In genomic region chr8:105531774-105532173, GRCm38 (mm10) we compare ENCODE assay signal across 9 mouse cellular contexts. TPM values are rescaled to one million over a fixed set of nuclear protein-coding genes. Genes with fewer than 3 reads are reported as not detected.
DNase-seq lines count a peak whose midpoint lies in the region; ATAC-seq and TF ChIP-seq lines count a peak whose summit lies in the region.
"Had no signal": no experiment of that assay in that cellular context is flagged by ENCODE, and none has a peak within 500 bp of the region (broad histone marks: within the 10 kb centered on the region; RNA-seq: fewer than 3 reads in every experiment).

No protein-coding gene starts in this region.

- DNase-seq in kidney, adult 2 months: peak; percentile 71
- no peak for DNase-seq in kidney, adult 11 months
- peak; percentile 71 for DNase-seq in c-Kit-positive CD71-positive TER-119-positive erythroid progenitor cells, embryonic 14.5 days (ENCODE audit: low spot score)
- peak; percentile 50 for DNase-seq in limb, embryonic 10.5 days (ENCODE audit: low spot score)
- DNase-seq in spleen, adult 12 weeks (ENCODE audit: low spot score): peak; percentile 58

- TF ChIP-seq CTCF in kidney, adult 2 months (conservative IDR thresholded peaks at IDR 0.05; ENCODE audit: insufficient read depth, insufficient read length, low read depth, low read length): peak; percentile 65
- peak; percentile 50 for TF ChIP-seq CTCF in E14TG2a.4 (conservative IDR thresholded peaks at IDR 0.05; ENCODE audit: low read length)

- peaks cover 10% of the 10 kb centered on the region for H3K4me1 ChIP-seq in kidney, adult 2 months (ENCODE audit: control insufficient read depth, insufficient read depth, low read length)
- peaks cover 44% of the 10 kb centered on the region for H3K4me1 ChIP-seq in E14TG2a.4 (replicated peaks; ENCODE audit: low read depth, low read length)
- H3K4me1 ChIP-seq in limb, embryonic 10.5 days: peaks cover 32% of the 10 kb centered on the region
- H3K4me1 ChIP-seq in forebrain, embryonic 13.5 days: peaks cover 8% of the 10 kb centered on the region; the same call in 1 of the 2 replicates
- H3K4me1 ChIP-seq in midbrain, embryonic 16.5 days (ENCODE audit: control insufficient read depth, insufficient read depth, low read length): no peaks in the 10 kb centered on the region

- ATAC-seq in forebrain, embryonic 13.5 days: no peak
- no peak for ATAC-seq in midbrain, embryonic 16.5 days

- no peak overlapping the region for H3K9ac ChIP-seq in forebrain, embryonic 13.5 days
- no peak overlapping the region for H3K9ac ChIP-seq in midbrain, embryonic 16.5 days (ENCODE audit: low read depth, low read length)
- H3K9ac ChIP-seq: stomach, embryonic 15.5 days had no signal

- WGBS in kidney, adult 2 months: 50% methylated on average over 2 of the region's 2 CpGs
- WGBS in limb, embryonic 10.5 days: 68% methylated on average over 2 of the region's 2 CpGs
- 56% methylated on average over 2 of the region's 2 CpGs for WGBS in forebrain, embryonic 13.5 days
- WGBS in midbrain, embryonic 16.5 days: 67% methylated on average over 2 of the region's 2 CpGs

- no peaks in the 10 kb centered on the region for H3K36me3 ChIP-seq in kidney, adult 2 months (ENCODE audit: control insufficient read depth, insufficient read depth, low read length)
- H3K36me3 ChIP-seq in E14TG2a.4 (ENCODE audit: insufficient read depth, low read length): peaks cover 79% of the 10 kb centered on the region
- H3K36me3 ChIP-seq in limb, embryonic 10.5 days: peaks cover 44% of the 10 kb centered on the region
- H3K36me3 ChIP-seq in forebrain, embryonic 13.5 days (ENCODE audit: poor library complexity, severe bottlenecking): peaks cover 46% of the 10 kb centered on the region
- peaks cover 9% of the 10 kb centered on the region for H3K36me3 ChIP-seq in midbrain, embryonic 16.5 days (ENCODE audit: control insufficient read depth, insufficient read depth, low read length)

- H3K4me2 ChIP-seq in forebrain, embryonic 13.5 days: no peak overlapping the region
- no peak overlapping the region for H3K4me2 ChIP-seq in midbrain, embryonic 16.5 days (ENCODE audit: low read length)
- H3K4me2 ChIP-seq: stomach, embryonic 15.5 days had no signal

- H3K9me3 ChIP-seq in E14TG2a.4 (ENCODE audit: low read length): no peaks in the 10 kb centered on the region
- no peaks in the 10 kb centered on the region for H3K9me3 ChIP-seq in limb, embryonic 10.5 days (replicated peaks)
- H3K9me3 ChIP-seq in forebrain, embryonic 13.5 days (replicated peaks): no peaks in the 10 kb centered on the region
- H3K9me3 ChIP-seq in midbrain, embryonic 16.5 days (replicated peaks; ENCODE audit: control insufficient read depth, low read length, poor library complexity, severe bottlenecking): no peaks in the 10 kb centered on the region
- H3K9me3 ChIP-seq: stomach, embryonic 15.5 days had no signal

- no peaks in the 10 kb centered on the region for H3K27me3 ChIP-seq in kidney, adult 2 months (replicated peaks; ENCODE audit: control insufficient read depth, insufficient read depth, low read length)
- no peaks in the 10 kb centered on the region for H3K27me3 ChIP-seq in E14TG2a.4 (ENCODE audit: insufficient read depth, low read length)
- H3K27me3 ChIP-seq in limb, embryonic 10.5 days (ENCODE audit: low read depth, poor library complexity, severe bottlenecking): no peaks in the 10 kb centered on the region
- no peaks in the 10 kb centered on the region for H3K27me3 ChIP-seq in forebrain, embryonic 13.5 days
- no peaks in the 10 kb centered on the region for H3K27me3 ChIP-seq in midbrain, embryonic 16.5 days (ENCODE audit: control insufficient read depth, insufficient read depth, low read depth, low read length)
- H3K27me3 ChIP-seq: stomach, embryonic 15.5 days had no signal

- H3K27ac ChIP-seq in kidney, adult 2 months (ENCODE audit: insufficient read depth, low read depth, low read length): no peak overlapping the region
- H3K27ac ChIP-seq in limb, embryonic 10.5 days: no peak overlapping the region
- H3K27ac ChIP-seq in forebrain, embryonic 13.5 days: no peak overlapping the region
- no peak overlapping the region for H3K27ac ChIP-seq in midbrain, embryonic 16.5 days (ENCODE audit: low read length)

- H3K4me3 ChIP-seq in kidney, adult 2 months (ENCODE audit: insufficient read depth, low read depth, low read length): no peak overlapping the region
- H3K4me3 ChIP-seq in E14TG2a.4 (replicated peaks; ENCODE audit: low read length): no peak overlapping the region
- no peak overlapping the region for H3K4me3 ChIP-seq in limb, embryonic 10.5 days
- no peak overlapping the region for H3K4me3 ChIP-seq in forebrain, embryonic 13.5 days
- H3K4me3 ChIP-seq in midbrain, embryonic 16.5 days (ENCODE audit: low read depth, low read length): no peak overlapping the region
- H3K4me3 ChIP-seq: stomach, embryonic 15.5 days had no signal

- TF ChIP-seq POLR2A in kidney, adult 2 months (IDR thresholded peaks at IDR 0.05; ENCODE audit: low read depth, low read length): no peak

RNA-seq across cellular contexts. Expression of gene Hsd11b2, which starts 13.2 kb away (rescaled TPM):
- polyA plus RNA-seq in kidney, adult 2 months (2012; rRNA removed): 310 and 336 TPM in 2 replicates
- 78.2 and 83.2 TPM in 2 replicates for polyA plus RNA-seq in limb, embryonic 10.5 days (2016; fragmentation: Nextera tagmentation; extraction: Ambion mirVana)
- 3.9 and 6.1 TPM in 2 replicates for polyA plus RNA-seq in forebrain, embryonic 13.5 days (2015; fragmentation: Nextera tagmentation; extraction: Ambion mirVana)
- 2.7 and 3.6 TPM in 2 replicates for polyA plus RNA-seq in midbrain, embryonic 16.5 days (2015; fragmentation: Nextera tagmentation; extraction: Ambion mirVana)

RNA-seq across cellular contexts. Expression of gene Atp6v0d1, which starts 34.1 kb away (rescaled TPM):
- 161 and 182 TPM in 2 replicates for polyA plus RNA-seq in kidney, adult 2 months (2012; rRNA removed)
- polyA plus RNA-seq in limb, embryonic 10.5 days (2016; fragmentation: Nextera tagmentation; extraction: Ambion mirVana): 58.3 and 68.6 TPM in 2 replicates
- polyA plus RNA-seq in forebrain, embryonic 13.5 days (2015; fragmentation: Nextera tagmentation; extraction: Ambion mirVana): 136 and 152 TPM in 2 replicates
- polyA plus RNA-seq in midbrain, embryonic 16.5 days (2015; fragmentation: Nextera tagmentation; extraction: Ambion mirVana): 226 and 244 TPM in 2 replicates

RNA-seq across cellular contexts. Expression of gene Zdhhc1, which starts 35.1 kb away (rescaled TPM):
- 47.6 and 57.7 TPM in 2 replicates for polyA plus RNA-seq in kidney, adult 2 months (2012; rRNA removed)
- 18.9 and 25.3 TPM in 2 replicates for polyA plus RNA-seq in limb, embryonic 10.5 days (2016; fragmentation: Nextera tagmentation; extraction: Ambion mirVana)
- 20.6 and 24.8 TPM in 2 replicates for polyA plus RNA-seq in forebrain, embryonic 13.5 days (2015; fragmentation: Nextera tagmentation; extraction: Ambion mirVana)
- polyA plus RNA-seq in midbrain, embryonic 16.5 days (2015; fragmentation: Nextera tagmentation; extraction: Ambion mirVana): 33.6 and 38.4 TPM in 2 replicates

Comparison
In these comparisons a context has a peak if more than half of its experiments do, and no peak if none do; other contexts are left out.
1. RNA of gene Hsd11b2, which starts 13.2 kb away (polyA plus RNA-seq): 310 to 336 TPM in kidney, adult 2 months and 78.2 to 83.2 TPM in limb, embryonic 10.5 days; 3.9 to 6.1 TPM in forebrain, embryonic 13.5 days and 2.7 to 3.6 TPM in midbrain, embryonic 16.5 days; every median in the first group is over 10 times any median in the second.